Mouse (Mus musculus) fat pad, adult 2 months (tissue): ENCODE results near the gene Top1.

Experiments used
- DNase-seq: peaks from one replicate; pipeline ENCODE4 v3.0.0-alpha.2; 2011; ENCODE audit warnings: low read depth, low spot score; ENCODE audit errors: extremely low read depth

Top1 gene

GRCm38 (mm10) chr2:160771325-160772276 lies 125.9 kb downstream of the Top1 start:
- no peak for DNase-seq
